Mouse (Mus musculus): ENCODE data around the gene Sema4b. TPM values are rescaled to one million over a fixed set of nuclear protein-coding genes. Genes with fewer than 3 reads are reported as not detected.

The Sema4b gene
- total RNA-seq, 4 experiments from 2014 or later: 0.92 to 2.1 (median 1.5) TPM

GRCm38 (mm10) chr7:80197371-80197770 lies 10.7 kb downstream of the Sema4b start:
- no peak for DNase-seq (ENCODE audit: low spot score in 2 of 2)

- peak; percentile 56 to 69 for DNase-seq (ENCODE audit: low spot score in 2 of 2)
These were observed 11.5 kb downstream of the Sema4b start for GRCm38 (mm10) chr7:80197941-80198778.

- DNase-seq (ENCODE audit: low spot score in 2 of 2): no peak
These were observed 12.2 kb downstream of the Sema4b start for GRCm38 (mm10) chr7:80198863-80199262.

- DNase-seq (ENCODE audit: low spot score in 2 of 2): no peak
These were observed 12.6 kb downstream of the Sema4b start for GRCm38 (mm10) chr7:80199286-80199685.

- DNase-seq (ENCODE audit: low spot score in 2 of 2): no peak
These were observed 13.4 kb downstream of the Sema4b start for GRCm38 (mm10) chr7:80199851-80200587.

GRCm38 (mm10) chr7:80200588-80200945 lies 13.9 kb downstream of the Sema4b start:
- no peak for DNase-seq (ENCODE audit: low spot score in 2 of 2)

GRCm38 (mm10) chr7:80200963-80201539 lies 14.4 kb downstream of the Sema4b start:
- no peak for DNase-seq (ENCODE audit: low spot score in 2 of 2)

GRCm38 (mm10) chr7:80201888-80202540 lies 15.4 kb downstream of the Sema4b start:
- DNase-seq (ENCODE audit: low spot score in 2 of 2): no peak

GRCm38 (mm10) chr7:80202961-80203360 lies 16.3 kb downstream of the Sema4b start:
- DNase-seq (ENCODE audit: low spot score in 2 of 2): no peak

GRCm38 (mm10) chr7:80203638-80204096 lies 17.0 kb downstream of the Sema4b start:
- no peak for DNase-seq (ENCODE audit: low spot score in 2 of 2)

- DNase-seq (ENCODE audit: low spot score in 2 of 2): no peak
These were observed 17.7 kb downstream of the Sema4b start for GRCm38 (mm10) chr7:80204362-80204761.

GRCm38 (mm10) chr7:80204961-80205360 lies 18.3 kb downstream of the Sema4b start:
- DNase-seq (ENCODE audit: low spot score in 2 of 2): no peak

- no peak for DNase-seq (ENCODE audit: low spot score in 2 of 2)
These were observed 19.3 kb downstream of the Sema4b start for GRCm38 (mm10) chr7:80205705-80206589.

- DNase-seq (ENCODE audit: low spot score in 2 of 2): no peak
These were observed 20.7 kb downstream of the Sema4b start for GRCm38 (mm10) chr7:80207314-80207731.

- DNase-seq (ENCODE audit: low spot score in 2 of 2): no peak
These were observed 21.5 kb downstream of the Sema4b start for GRCm38 (mm10) chr7:80208026-80208642.

GRCm38 (mm10) chr7:80208738-80209430 lies 22.2 kb downstream of the Sema4b start:
- no peak for DNase-seq (ENCODE audit: low spot score in 2 of 2)

- no peak for DNase-seq (ENCODE audit: low spot score in 2 of 2)
These were observed 23.0 kb downstream of the Sema4b start for GRCm38 (mm10) chr7:80209669-80210068.

- DNase-seq (ENCODE audit: low spot score in 2 of 2): no peak
These were observed 24.3 kb downstream of the Sema4b start for GRCm38 (mm10) chr7:80210982-80211381.

GRCm38 (mm10) chr7:80213604-80214003 lies 27.0 kb downstream of the Sema4b start:
- no peak for DNase-seq (ENCODE audit: low spot score in 2 of 2)
